Mouse (Mus musculus) cerebellum, postnatal 25 days (tissue): ENCODE measurements around the gene Adora3.
"Not testable (repeated sequence)": the region's sequence is repeated elsewhere in the genome, so short reads cannot be mapped to it uniquely, and the experiment has no call there.

Experiments used
- DNase-seq, 2 experiments: peaks; one replicate each; pipeline ENCODE4 v3.0.0; 2021; ENCODE audit warnings: mixed read lengths in 2 of 2

Gene Adora3

DNA sequence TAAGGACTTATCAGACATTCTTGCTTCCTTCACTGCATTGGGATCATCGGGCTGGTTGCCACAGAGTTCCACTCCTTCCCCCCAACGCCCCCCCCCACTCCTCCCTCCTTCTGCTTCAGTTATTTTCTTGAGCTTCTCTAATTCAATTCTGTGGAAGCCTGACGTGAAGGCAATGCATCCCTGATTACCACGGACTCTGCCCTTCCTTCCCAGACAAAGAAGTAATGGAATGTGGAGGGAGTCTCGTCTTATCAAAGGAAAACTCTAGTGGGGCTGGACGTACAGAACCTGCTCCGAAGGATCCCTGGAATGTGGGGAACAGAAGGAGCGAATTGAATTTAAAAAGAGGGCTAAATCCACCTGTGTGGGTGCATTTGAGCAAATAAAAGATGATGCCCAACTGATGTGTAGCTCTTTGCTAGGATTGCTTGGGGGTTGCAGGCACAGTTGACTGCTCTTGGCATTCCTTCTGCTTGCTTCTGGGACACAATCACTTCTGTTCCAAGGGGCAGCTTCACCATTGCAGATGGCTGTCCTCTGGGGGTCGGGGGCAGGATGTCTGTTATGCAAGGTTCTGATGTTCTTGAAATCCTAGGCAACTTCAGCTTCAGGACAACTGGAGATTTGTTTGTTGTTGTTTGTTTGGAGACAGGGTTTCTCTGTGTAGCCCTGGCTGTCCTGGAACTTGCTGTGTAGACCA is 37.4 kb downstream of the Adora3 start:
- no peak for DNase-seq

- no peak for DNase-seq
These were observed 38.3 kb downstream of the Adora3 start for GRCm38 (mm10) chr3:105908976-105909375.

GRCm38 (mm10) chr3:105910519-105911190 is 40.0 kb downstream of the Adora3 start:
- DNase-seq, result no peak

GRCm38 (mm10) chr3:105912097-105912880 is 41.6 kb downstream of the Adora3 start:
- DNase-seq, result no peak

DNA sequence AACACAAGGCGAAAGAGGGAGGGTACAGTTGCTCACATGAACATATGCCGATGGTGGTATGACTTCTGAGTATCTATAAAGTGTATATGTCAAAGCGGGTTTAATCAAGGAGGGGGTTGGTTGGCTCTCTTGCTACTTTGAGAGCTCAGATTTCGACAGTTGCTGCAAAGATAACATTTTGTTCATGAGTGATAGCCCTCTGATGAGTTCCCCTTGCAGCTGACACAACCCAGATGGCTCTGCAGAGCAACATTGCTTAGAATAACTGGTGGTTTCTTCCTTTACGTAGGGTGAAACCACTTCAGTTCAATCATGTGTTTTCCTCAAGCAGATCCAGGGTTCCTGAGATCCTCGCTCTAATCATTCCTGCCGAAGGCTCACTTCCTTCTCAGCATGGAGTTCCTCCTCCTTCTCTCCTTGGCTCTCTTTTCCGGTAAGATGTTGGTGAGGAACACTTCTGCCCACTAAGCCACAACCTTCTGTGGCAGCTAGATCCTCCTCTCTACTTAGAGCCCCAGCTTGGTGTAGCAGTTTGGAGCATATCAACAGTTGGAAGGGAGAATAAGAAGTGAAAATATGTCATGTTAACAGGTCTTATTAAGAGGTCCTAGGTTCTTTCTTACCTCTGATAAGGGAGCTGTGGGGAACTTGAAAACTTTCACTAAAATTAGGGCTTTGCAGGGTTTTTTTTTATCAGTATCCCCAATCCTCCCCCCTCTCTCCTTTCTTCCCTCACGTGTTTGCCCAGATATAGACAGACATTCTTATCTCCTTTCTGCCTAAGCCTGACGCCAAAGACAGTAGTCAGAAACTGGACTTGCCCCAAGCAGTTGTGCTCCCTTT is 43.4 kb downstream of the Adora3 start:
- no peak for DNase-seq

- no peak for DNase-seq
These were observed 44.6 kb downstream of the Adora3 start for GRCm38 (mm10) chr3:105915281-105915680.

GRCm38 (mm10) chr3:105916455-105916854 is 45.8 kb downstream of the Adora3 start:
- not testable (repeated sequence) for DNase-seq

DNA sequence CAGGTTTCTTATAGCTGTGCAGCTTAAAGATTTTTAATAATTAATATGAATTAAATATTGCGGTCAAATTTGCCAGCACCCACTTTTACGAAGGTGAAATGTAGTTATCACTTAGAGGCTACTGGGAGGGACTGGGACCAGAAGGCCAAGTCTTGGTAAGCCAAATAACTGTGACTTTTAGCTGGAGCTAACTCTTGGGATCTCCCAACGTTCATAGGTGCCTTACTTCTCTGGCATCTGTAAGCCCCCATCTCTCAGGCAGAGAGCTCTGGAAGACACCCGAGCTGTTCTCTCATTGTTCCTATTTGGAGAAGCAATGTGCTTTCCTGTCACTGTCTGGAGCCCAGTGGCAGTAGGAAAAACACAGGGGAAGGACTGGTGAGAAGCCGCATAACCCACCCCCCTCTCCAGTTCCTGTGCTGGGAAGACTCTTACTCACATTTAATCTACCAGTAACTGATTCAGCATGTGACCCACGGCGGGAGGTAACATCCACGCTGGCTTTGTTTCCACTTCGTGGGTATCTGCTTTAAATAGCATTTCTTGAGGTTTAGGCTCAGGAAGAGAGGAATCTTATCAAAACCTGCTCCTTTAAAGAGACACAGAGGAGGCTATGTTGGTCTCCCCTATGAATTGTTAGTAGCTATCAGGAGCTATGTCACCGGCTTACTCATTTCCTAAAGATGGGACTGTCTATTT is 47.1 kb downstream of the Adora3 start:
- no peak for DNase-seq

- DNase-seq, result no peak
These were observed 47.7 kb downstream of the Adora3 start for GRCm38 (mm10) chr3:105918355-105918745.

GRCm38 (mm10) chr3:105920743-105921142 is 50.1 kb downstream of the Adora3 start:
- DNase-seq, result not testable (repeated sequence)

DNA sequence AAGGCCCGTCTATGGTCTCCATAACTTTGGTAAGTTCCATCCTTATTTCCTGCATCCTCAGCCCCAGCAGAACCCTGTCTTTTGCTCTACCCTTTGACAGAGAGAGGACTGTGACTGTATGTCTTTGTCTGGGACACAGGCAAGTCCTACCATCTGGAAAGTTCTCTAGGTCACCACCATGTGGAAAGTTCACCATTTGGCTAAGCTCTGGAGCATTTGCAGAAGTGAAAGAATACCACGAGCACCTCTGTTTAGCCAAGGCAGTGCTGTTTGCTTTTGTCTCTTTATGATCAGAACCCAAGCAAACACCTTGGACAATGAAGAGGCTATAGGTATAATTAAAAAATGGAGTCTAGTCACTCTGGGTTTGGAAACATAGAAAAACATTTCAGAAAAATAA is 51.3 kb downstream of the Adora3 start:
- DNase-seq, result no peak

DNA sequence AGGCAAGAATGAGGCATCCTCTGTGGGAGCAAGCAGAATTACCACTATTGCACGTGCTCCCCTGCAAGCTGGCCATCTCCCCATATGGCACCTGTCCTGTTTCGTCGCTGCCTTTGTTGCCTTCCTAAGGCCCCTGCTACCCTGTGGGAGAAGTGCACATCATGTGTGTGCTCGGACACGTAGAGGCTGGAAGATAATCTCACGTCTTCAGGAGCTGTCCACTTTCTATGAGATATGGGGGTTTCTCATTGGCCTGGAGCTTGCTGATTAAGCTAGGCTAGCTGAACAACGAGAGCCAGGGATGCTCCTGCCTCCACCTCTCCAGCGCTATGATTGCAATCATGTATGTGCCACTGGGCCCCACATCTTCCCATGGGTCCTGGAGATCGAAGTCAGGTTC is 54.0 kb downstream of the Adora3 start:
- no peak for DNase-seq

GRCm38 (mm10) chr3:105927561-105928194 is 57.0 kb downstream of the Adora3 start:
- no peak for DNase-seq

DNA sequence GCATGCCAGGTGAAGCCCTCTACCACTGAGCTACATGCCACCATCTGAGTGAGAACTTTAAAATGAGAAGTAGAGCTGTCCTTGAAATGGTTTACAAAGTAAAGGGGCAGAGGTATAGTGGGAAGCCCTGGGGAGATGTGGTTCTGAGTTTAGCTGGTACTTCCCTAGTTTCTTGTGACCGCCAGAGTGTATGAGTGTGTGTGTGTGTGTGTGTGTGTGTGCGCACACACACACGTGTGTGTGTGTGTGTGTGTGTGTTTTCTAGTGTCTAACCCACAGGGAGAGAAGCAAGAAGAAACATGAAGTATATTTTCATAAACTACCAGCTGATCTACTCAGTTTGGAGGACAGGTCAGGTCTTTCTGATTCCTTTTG is 57.5 kb downstream of the Adora3 start:
- no peak for DNase-seq

DNA sequence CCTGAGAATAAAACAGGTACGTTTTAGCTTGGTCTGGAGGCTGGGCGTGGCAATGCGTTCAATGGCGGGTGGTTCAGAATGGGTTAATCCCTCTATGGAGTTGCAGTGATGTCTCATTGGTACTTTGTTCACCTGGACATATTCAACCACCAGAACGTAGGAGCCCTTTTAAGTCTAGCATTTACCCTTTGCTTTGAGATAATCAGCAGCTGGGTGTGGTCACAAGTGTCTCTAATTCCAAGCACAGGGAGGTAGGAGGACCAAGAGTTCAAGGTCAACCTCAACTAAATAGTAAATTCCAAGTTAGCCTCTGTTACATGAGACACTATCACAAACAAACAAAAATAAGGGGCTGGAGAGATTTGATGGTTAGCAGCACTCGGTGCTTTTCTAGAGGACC is 58.1 kb downstream of the Adora3 start:
- no peak for DNase-seq

GRCm38 (mm10) chr3:105929821-105930220 is 59.2 kb downstream of the Adora3 start:
- DNase-seq, result no peak

DNA sequence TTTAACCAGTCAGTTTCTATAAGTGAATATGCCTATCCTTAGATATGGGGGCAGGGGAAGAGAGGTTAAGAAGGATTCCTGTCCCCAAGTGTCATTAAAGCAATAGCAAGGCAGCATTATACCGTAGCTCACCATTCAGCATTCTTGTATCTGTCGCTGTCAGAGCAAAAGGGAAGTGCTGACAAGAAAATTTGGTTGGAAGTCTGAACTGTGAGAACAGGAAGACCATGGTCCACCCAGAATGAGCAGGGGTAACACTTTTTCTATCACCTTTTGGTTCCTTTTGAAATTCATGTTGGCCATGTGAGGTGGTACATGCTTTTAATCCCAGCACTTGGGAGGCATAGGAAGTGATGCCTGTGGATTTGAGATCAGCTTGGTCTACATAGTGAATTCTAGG is 60.4 kb downstream of the Adora3 start:
- DNase-seq, result no peak

- DNase-seq, result no peak
These were observed 61.8 kb downstream of the Adora3 start, which contains the start of gene I830077J02Rik for GRCm38 (mm10) chr3:105932240-105933071. Gene I830077J02Rik (minus strand): TSS chr3:105932664.

DNA sequence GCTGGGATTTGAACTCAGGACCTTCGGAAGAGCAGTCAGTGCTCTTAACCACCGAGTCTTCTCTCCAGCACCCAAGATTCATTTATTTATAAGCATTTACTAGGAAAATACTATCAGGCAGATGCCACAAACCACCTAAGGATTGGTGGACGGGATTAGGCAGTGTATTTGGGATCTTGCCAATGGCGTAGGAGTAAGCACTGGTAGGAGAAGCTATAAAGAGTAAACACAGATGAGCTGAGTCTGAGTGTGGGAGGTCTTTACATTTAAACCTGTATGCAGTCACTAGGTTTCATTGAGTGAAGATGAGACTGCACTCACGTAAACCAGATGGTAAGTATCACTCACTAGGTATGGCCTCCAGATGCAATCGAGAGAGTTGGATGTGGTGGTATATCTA is 63.3 kb downstream of the Adora3 start:
- DNase-seq, result no peak

DNA sequence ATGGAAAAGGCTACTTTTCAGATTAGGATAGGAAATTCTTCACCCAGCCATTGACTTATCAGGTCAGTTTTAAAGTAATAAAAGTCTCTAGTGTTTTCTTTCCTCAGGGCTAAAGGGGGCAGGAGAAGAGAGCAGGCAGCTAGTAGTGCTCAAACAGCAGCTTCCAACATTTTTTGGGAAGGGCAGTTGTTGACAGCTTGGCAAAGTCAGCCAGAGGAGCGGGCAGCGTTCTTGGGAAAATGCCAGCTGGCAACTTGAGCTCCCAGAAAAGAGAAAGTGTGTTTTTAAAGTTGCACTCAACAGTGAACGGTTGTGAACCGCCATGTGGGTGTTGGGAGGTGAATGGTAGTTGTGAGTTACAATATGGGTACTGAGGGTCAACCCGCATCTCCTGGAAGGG is 64.4 kb downstream of the Adora3 start:
- DNase-seq, result peak in 1 of 2 experiments; percentile 40

DNA sequence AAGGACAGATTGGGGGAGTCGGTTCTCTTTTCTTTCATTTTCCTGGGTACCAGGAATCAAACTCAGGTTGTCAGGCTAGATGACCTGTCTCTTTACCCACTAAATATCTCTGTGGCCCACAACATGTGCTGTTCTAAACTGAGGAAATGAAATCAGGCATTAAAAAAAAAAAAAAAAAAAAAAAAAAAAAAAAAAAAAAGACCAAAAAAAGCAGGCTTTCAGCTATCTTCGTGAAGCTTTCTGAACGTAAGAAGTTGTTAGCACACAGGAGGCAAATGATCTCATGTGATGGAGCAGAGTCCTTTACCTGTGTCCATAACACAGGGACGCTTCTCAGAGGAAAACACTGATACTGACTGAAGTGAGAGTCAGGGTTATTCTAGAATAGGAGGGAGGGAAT is 65.5 kb downstream of the Adora3 start:
- no peak for DNase-seq
